Mouse (Mus musculus) brain, embryonic 14.5 days (tissue): ENCODE data around the gene Mylk2.

Experiments
- CTCF ChIP-seq: fragments of 200-500 bp; IDR thresholded peaks from 2 replicates; pipeline ENCODE4 v1.5.1; 2012; ENCODE audit warnings: inconsistent platforms, mild to moderate bottlenecking, moderate library complexity, borderline replicate concordance; ENCODE audit not compliant: insufficient read depth, insufficient read length; ENCODE audit errors: extremely low read depth
- POLR2A ChIP-seq: fragments of 200-500 bp; IDR thresholded peaks from 2 replicates; pipeline ENCODE4 v1.6.1; 2012; ENCODE audit warnings: mild to moderate bottlenecking, inconsistent platforms, borderline replicate concordance; ENCODE audit not compliant: poor library complexity, insufficient read depth, insufficient read length, severe bottlenecking; ENCODE audit errors: extremely low read depth

GRCm38 (mm10) chr2:152962091-152962793 lies 51.1 kb downstream of the Mylk2 start, which contains the start of gene Ttll9:
- no peak for TF ChIP-seq CTCF
- TF ChIP-seq POLR2A: no peak
